Mouse (Mus musculus): ENCODE results near the gene Apoh. TPM values are rescaled to one million over a fixed set of nuclear protein-coding genes. Genes with fewer than 3 reads are reported as not detected.

Gene Apoh
- polyA plus RNA-seq, 1 experiment from 2014 or later, result not detected

DNA sequence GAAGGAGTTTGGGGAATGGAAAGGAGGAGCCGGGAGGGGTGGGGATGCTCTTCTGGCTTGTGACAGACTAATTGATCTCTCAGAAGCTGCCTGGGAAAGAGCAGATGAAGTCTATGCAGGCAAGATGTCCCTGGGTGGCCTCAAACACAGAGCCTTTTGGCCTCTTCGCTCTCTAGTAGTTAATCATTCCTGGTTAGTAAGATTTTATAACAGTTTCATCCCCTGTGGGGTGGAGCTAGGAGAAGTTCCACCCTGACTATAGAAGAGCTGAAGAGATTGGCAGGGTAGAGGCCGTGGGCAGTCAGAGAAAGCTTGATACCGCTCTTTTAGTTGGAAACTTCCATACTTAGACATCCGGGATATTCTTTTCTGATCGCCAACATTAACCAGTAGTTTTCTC is 15.8 kb downstream of the Apoh start:
- Histone ChIP-seq H3K9ac (ENCODE audit: low read length) (no peak overlapping the region), H3K27me3 (ENCODE audit: control insufficient read depth, insufficient read depth, low read length) (no peaks in the 10 kb centered on the region), H3K27ac (ENCODE audit: low read depth, low read length) (no peak overlapping the region), H3K9me3 (ENCODE audit: control insufficient read depth, low read length) (no peaks in the 10 kb centered on the region), H3K4me1 (replicated peaks; ENCODE audit: control insufficient read depth, insufficient read depth, low read length) (no peaks in the 10 kb centered on the region), H3K4me2 (ENCODE audit: low read depth, low read length, severe bottlenecking) (no peak overlapping the region), H3K36me3 (ENCODE audit: control insufficient read depth, insufficient read depth, low read length) (no peaks in the 10 kb centered on the region), H3K4me3 (ENCODE audit: low read depth, low read length) (no peak overlapping the region)
- DNase-seq (ENCODE audit: low spot score), result no peak
- ATAC-seq (replicated peaks; ENCODE audit: low FRiP score), result no peak
- WGBS, result 78% methylated on average over 6 of the region's 6 CpGs

DNA sequence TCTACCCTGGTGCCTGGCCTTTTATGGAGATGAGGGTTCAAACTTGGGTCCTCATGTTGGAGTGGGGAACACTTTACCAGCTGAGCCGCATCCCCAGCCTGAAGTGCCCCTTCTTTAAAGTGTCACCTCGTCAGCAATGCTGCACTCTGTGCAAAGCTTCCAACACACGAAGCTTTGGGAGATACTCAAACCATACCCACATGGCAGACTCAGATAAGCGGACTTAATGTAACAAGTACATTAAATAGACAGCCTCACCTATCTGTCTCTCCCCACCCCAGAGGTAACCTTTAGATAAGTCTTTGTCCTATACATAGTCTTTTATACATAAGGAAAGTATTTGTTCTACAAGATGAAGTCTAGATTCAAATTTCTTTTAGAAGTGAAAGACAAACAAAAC is 17.8 kb downstream of the Apoh start:
- no peak overlapping the region for H3K27ac ChIP-seq (ENCODE audit: low read depth, low read length)
- no peak overlapping the region for H3K9ac ChIP-seq (ENCODE audit: low read length)
- H3K4me3 ChIP-seq (ENCODE audit: low read depth, low read length), result no peak overlapping the region
- DNase-seq (ENCODE audit: low spot score), result no peak
- H3K4me1 ChIP-seq (replicated peaks; ENCODE audit: control insufficient read depth, insufficient read depth, low read length), result no peaks in the 10 kb centered on the region
- H3K9me3 ChIP-seq (ENCODE audit: control insufficient read depth, low read length), result no peaks in the 10 kb centered on the region
- H3K4me2 ChIP-seq (ENCODE audit: low read depth, low read length, severe bottlenecking), result no peak overlapping the region
- H3K36me3 ChIP-seq (ENCODE audit: control insufficient read depth, insufficient read depth, low read length), result no peaks in the 10 kb centered on the region
- no peaks in the 10 kb centered on the region for H3K27me3 ChIP-seq (ENCODE audit: control insufficient read depth, insufficient read depth, low read length)
- 89% methylated on average over 4 of the region's 4 CpGs for WGBS
- ATAC-seq (replicated peaks; ENCODE audit: low FRiP score), result no peak

DNA sequence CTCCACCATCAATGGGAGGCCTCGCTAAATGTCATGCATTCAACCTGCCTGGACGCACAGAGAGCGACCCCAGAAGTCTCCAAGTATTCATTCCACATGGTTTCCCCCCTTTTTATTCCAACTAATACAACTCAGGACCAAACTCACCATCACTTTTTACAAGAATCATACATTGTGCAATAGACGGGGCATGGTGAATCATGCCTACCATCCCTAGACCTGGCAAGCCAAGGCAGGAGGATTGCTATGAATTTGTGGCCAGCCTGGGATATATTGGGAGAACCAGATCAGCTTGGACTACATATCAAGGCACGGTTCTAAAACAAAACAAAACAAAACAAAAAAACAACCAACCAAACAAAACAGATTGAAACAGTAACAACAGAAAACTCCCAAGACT is 19.8 kb downstream of the Apoh start:
- no peaks in the 10 kb centered on the region for H3K36me3 ChIP-seq (ENCODE audit: control insufficient read depth, insufficient read depth, low read length)
- no peak for ATAC-seq (replicated peaks; ENCODE audit: low FRiP score)
- no peak overlapping the region for H3K27ac ChIP-seq (ENCODE audit: low read depth, low read length)
- no peaks in the 10 kb centered on the region for H3K27me3 ChIP-seq (ENCODE audit: control insufficient read depth, insufficient read depth, low read length)
- DNase-seq (ENCODE audit: low spot score), result no peak
- H3K4me2 ChIP-seq (ENCODE audit: low read depth, low read length, severe bottlenecking), result no peak overlapping the region
- H3K9me3 ChIP-seq (ENCODE audit: control insufficient read depth, low read length), result no peaks in the 10 kb centered on the region
- H3K4me3 ChIP-seq (ENCODE audit: low read depth, low read length), result no peak overlapping the region
- no peaks in the 10 kb centered on the region for H3K4me1 ChIP-seq (replicated peaks; ENCODE audit: control insufficient read depth, insufficient read depth, low read length)
- H3K9ac ChIP-seq (ENCODE audit: low read length), result no peak overlapping the region
- WGBS, result 86% methylated on average over 5 of the region's 5 CpGs

DNA sequence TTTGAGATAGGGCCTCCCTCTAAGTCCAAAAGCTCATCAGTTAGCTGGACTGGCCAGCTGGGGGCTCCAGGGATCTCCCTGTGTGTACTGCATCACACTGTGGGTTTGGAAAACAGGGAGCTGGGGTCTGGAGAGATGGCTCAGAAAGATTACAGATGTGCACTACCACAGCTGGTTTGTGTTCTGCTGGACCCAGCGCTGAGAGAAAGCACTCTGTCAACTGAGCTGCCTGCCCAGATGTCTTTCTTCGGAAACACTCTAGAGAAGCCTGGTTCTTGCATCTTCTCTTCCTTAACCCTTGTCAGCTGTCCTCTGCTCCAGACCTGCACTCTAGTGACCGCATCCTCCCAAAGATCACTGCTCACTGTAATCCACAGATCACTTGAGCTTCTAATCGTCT is 20.8 kb downstream of the Apoh start:
- Histone ChIP-seq H3K9me3 (ENCODE audit: control insufficient read depth, low read length) (no peaks in the 10 kb centered on the region), H3K36me3 (ENCODE audit: control insufficient read depth, insufficient read depth, low read length) (no peaks in the 10 kb centered on the region)
- no peak for ATAC-seq (replicated peaks; ENCODE audit: low FRiP score)

DNA sequence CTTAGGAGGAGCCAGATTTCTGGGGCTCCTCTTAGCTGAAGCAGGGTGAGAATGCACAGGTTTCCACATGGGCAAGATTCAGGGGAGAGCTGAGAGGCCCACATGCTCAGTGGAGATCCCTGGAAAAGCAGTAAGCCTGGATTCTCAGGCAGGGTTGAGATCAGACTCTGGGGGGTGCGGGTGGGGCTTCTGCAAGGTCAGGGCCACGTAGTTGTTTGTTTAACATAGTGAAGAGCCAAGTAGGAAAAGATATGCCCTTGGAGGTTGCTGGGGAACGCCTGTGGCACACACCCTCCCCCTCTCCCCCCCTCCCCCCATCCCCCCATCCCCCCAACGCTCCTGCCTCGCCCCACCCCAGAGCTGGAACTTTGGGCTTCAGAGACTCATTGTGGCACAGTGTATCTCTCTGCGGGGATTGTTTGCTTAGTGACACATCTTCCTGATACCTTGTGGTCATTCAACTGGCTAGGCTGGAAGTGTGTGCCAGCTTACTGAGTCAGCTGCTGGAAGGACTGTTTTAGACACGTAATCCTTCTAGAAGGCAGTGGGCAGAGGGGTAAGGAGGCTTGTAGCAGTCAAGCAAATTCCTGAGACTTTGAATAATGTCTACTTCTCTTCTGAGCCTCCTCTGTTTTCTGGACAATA is 21.9 kb downstream of the Apoh start:
- H3K27me3 ChIP-seq (ENCODE audit: control insufficient read depth, insufficient read depth, low read length), result no peaks in the 10 kb centered on the region
- no peak overlapping the region for H3K27ac ChIP-seq (ENCODE audit: low read depth, low read length)
- H3K36me3 ChIP-seq (ENCODE audit: control insufficient read depth, insufficient read depth, low read length), result no peaks in the 10 kb centered on the region
- no peak overlapping the region for H3K9ac ChIP-seq (ENCODE audit: low read length)
- no peak overlapping the region for H3K4me3 ChIP-seq (ENCODE audit: low read depth, low read length)
- no peaks in the 10 kb centered on the region for H3K4me1 ChIP-seq (replicated peaks; ENCODE audit: control insufficient read depth, insufficient read depth, low read length)
- no peaks in the 10 kb centered on the region for H3K9me3 ChIP-seq (ENCODE audit: control insufficient read depth, low read length)
- no peak overlapping the region for H3K4me2 ChIP-seq (ENCODE audit: low read depth, low read length, severe bottlenecking)
- no peak for DNase-seq (ENCODE audit: low spot score)
- 67% methylated on average over 7 of the region's 7 CpGs for WGBS
- no peak for ATAC-seq (replicated peaks; ENCODE audit: low FRiP score)

More for the DNA sequence above, 20.8 kb downstream of the Apoh start:
- Histone ChIP-seq H3K9ac (ENCODE audit: low read length) (no peak overlapping the region), H3K4me1 (replicated peaks; ENCODE audit: control insufficient read depth, insufficient read depth, low read length) (no peaks in the 10 kb centered on the region), H3K4me2 (ENCODE audit: low read depth, low read length, severe bottlenecking) (no peak overlapping the region), H3K4me3 (ENCODE audit: low read depth, low read length) (no peak overlapping the region), H3K27me3 (ENCODE audit: control insufficient read depth, insufficient read depth, low read length) (no peaks in the 10 kb centered on the region), H3K27ac (ENCODE audit: low read depth, low read length) (no peak overlapping the region)
- WGBS, result 81% methylated on average over 4 of the region's 4 CpGs
- DNase-seq (ENCODE audit: low spot score), result no peak

DNA sequence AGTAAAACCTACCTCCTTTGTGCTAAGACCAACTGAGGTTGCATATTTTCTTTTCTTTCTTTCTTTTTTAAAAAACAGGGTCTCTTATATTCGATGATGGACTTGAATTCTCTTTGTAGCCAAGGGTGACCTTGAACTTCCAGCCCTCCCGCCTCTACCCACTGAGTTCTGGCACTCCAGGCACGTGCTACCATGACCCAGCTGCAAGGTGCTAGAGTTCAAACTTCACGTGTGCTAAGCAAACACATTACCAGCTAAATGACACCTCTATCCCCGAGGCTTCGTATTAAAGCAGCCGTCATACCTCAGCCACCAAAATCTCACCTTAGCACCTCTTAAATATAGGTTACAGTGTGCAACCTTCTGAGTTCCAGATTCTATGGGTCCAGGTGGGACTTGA is 22.4 kb downstream of the Apoh start:
- no peak overlapping the region for H3K4me3 ChIP-seq (ENCODE audit: low read depth, low read length)
- H3K9me3 ChIP-seq (ENCODE audit: control insufficient read depth, low read length), result no peaks in the 10 kb centered on the region
- H3K4me2 ChIP-seq (ENCODE audit: low read depth, low read length, severe bottlenecking), result no peak overlapping the region
- H3K4me1 ChIP-seq (replicated peaks; ENCODE audit: control insufficient read depth, insufficient read depth, low read length), result no peaks in the 10 kb centered on the region
- H3K27ac ChIP-seq (ENCODE audit: low read depth, low read length), result no peak overlapping the region
- DNase-seq (ENCODE audit: low spot score) (no peak), ATAC-seq (replicated peaks; ENCODE audit: low FRiP score) (no peak)
- no peak overlapping the region for H3K9ac ChIP-seq (ENCODE audit: low read length)
- WGBS, result 76% methylated on average over 7 of the region's 7 CpGs
- no peaks in the 10 kb centered on the region for H3K27me3 ChIP-seq (ENCODE audit: control insufficient read depth, insufficient read depth, low read length)
- H3K36me3 ChIP-seq (ENCODE audit: control insufficient read depth, insufficient read depth, low read length), result no peaks in the 10 kb centered on the region

DNA sequence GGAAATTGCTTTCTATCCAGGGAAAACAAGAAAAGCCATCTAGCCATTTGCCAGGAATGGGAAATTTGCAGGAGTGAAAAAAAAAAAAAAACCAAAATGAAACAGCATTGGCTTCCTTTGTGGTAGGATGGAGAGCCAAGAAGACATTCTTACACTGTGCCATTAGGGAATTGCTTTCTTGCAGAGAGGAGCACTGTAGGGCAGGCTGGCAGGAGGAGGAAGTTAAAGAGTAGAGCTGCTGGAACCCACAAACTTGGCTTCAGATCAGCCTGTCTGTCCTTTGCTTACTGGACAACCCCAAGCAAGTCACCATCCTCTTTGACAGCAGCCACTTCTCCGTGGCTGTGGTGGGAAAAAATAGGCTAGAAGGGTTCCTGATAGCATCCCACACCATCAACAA is 23.9 kb downstream of the Apoh start:
- DNase-seq (ENCODE audit: low spot score), result no peak
- no peaks in the 10 kb centered on the region for H3K27me3 ChIP-seq (ENCODE audit: control insufficient read depth, insufficient read depth, low read length)
- no peak overlapping the region for H3K9ac ChIP-seq (ENCODE audit: low read length)
- ATAC-seq (replicated peaks; ENCODE audit: low FRiP score), result no peak
- H3K9me3 ChIP-seq (ENCODE audit: control insufficient read depth, low read length), result no peaks in the 10 kb centered on the region
- H3K4me3 ChIP-seq (ENCODE audit: low read depth, low read length), result no peak overlapping the region
- no peak overlapping the region for H3K27ac ChIP-seq (ENCODE audit: low read depth, low read length)
- H3K36me3 ChIP-seq (ENCODE audit: control insufficient read depth, insufficient read depth, low read length), result no peaks in the 10 kb centered on the region
- no peaks in the 10 kb centered on the region for H3K4me1 ChIP-seq (replicated peaks; ENCODE audit: control insufficient read depth, insufficient read depth, low read length)
- H3K4me2 ChIP-seq (ENCODE audit: low read depth, low read length, severe bottlenecking), result no peak overlapping the region
- 78% methylated on average over 1 of the region's 1 CpGs for WGBS

DNA sequence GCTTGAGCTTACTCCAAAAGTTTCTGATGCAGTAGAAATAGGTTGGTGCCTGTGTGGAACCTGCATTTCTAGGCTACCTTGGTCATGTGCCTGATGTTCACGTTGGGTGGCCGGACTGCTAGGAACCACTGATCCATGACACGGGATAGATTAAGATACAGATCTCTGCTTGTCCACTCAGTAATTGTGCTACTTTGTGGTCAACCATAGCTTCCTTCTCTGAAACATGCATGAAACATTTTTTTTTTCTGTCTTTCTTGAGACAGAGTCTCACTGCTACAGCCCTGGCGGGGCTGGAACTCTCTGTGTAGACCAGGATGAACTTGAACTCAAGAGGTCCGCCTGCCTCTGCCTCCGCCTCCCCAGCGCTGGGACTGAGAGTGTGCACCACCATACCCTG is 33.7 kb downstream of the Apoh start:
- Histone ChIP-seq H3K4me3 (ENCODE audit: low read depth, low read length) (no peak overlapping the region), H3K36me3 (ENCODE audit: control insufficient read depth, insufficient read depth, low read length) (no peaks in the 10 kb centered on the region), H3K27me3 (ENCODE audit: control insufficient read depth, insufficient read depth, low read length) (no peaks in the 10 kb centered on the region), H3K9me3 (ENCODE audit: control insufficient read depth, low read length) (no peaks in the 10 kb centered on the region), H3K4me1 (replicated peaks; ENCODE audit: control insufficient read depth, insufficient read depth, low read length) (no peaks in the 10 kb centered on the region), H3K4me2 (ENCODE audit: low read depth, low read length, severe bottlenecking) (no peak overlapping the region), H3K27ac (ENCODE audit: low read depth, low read length) (no peak overlapping the region), H3K9ac (ENCODE audit: low read length) (no peak overlapping the region)
- ATAC-seq (replicated peaks; ENCODE audit: low FRiP score) (no peak), DNase-seq (ENCODE audit: low spot score) (no peak)
- 93% methylated on average over 7 of the region's 7 CpGs for WGBS

DNA sequence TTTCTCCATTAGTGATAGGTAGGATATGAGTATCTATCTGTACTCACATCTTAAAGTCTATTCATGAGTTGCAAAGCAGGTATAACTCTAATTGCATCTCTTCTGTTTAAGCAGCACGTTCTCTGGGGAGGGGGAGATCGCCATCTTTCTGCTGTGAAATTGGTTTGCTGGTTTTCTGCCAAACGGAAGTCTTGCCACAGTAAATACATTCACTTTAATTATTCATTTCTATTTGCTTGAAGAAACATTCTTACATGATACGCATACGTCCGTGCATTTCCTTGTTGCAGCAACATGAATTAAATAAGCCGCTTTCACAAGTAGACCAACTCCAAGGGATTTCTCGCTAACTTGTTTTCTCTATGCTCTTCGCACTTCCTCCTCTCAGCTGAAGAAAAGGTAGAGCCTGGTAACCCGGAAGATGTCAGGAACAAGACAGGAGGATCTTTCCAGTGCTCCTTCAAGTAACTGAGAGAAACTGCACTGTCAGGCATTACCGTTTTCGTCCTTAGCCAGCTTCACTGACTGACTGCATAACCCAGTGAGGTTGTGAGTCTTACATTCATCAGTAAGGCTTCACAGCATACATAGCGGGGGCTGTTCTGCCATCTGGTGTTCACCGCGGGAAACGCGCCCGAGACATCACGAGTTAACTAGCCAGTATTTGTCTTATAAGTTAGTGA is 34.7 kb downstream of the Apoh start:
- Histone ChIP-seq H3K36me3 (ENCODE audit: control insufficient read depth, insufficient read depth, low read length) (no peaks in the 10 kb centered on the region), H3K9me3 (ENCODE audit: control insufficient read depth, low read length) (no peaks in the 10 kb centered on the region), H3K27me3 (ENCODE audit: control insufficient read depth, insufficient read depth, low read length) (no peaks in the 10 kb centered on the region), H3K27ac (ENCODE audit: low read depth, low read length) (no peak overlapping the region), H3K4me2 (ENCODE audit: low read depth, low read length, severe bottlenecking) (no peak overlapping the region), H3K9ac (ENCODE audit: low read length) (no peak overlapping the region), H3K4me3 (ENCODE audit: low read depth, low read length) (no peak overlapping the region), H3K4me1 (replicated peaks; ENCODE audit: control insufficient read depth, insufficient read depth, low read length) (no peaks in the 10 kb centered on the region)
- 43% methylated on average over 19 of the region's 19 CpGs for WGBS
- DNase-seq (ENCODE audit: low spot score), result peak; percentile 87
- peak; percentile 61; the same call in 1 of the 2 replicates for ATAC-seq (replicated peaks; ENCODE audit: low FRiP score)
